Mouse (Mus musculus): ENCODE results near the gene Slc13a2.

- TF ChIP-seq CTCF (IDR thresholded peaks at IDR 0.05; ENCODE audit: borderline replicate concordance, extremely low read depth, insufficient read depth, insufficient read length) (no peak), POLR2A (IDR thresholded peaks at IDR 0.05; ENCODE audit: borderline replicate concordance, extremely low read depth, insufficient read depth, insufficient read length, poor library complexity, severe bottlenecking) (no peak)
Measured at GRCm38 (mm10) chr11:78438399-78438930, 16.4 kb upstream of the Slc13a2 start.

All from brain, embryonic 14.5 days (tissue).